Mouse (Mus musculus) MEL (cell line): ENCODE measurements at regions not wholly inside any gene's neighbourhood (a gene's known extent, or its start where the extent isn't known, plus 50 kb on each side); places are given as distances from the start of the nearest gene placed in this dataset.

Experiments used
- DNase-seq: peaks from one replicate; pipeline ENCODE4 v3.0.0; 2011; ENCODE audit warnings: low read depth, low spot score
- H3K27ac ChIP-seq: 2 replicates; pipeline ENCODE4 v1.5.1; 2012; ENCODE audit warnings: low read depth, mild to moderate bottlenecking, control low read depth, low read length, moderate library complexity; ENCODE audit not compliant: control insufficient read depth
- H3K27me3 ChIP-seq, 2 experiments: fragments of 150-350 bp in 1 of 2; sonication (generic) in 1 of 2; 2 replicates each; pipeline ENCODE4 v1.6.1; 2012; ENCODE audit warnings: low read length in 2 of 2, mild to moderate bottlenecking in 2 of 2, improper control_type of control experiment in 1 of 2, moderate library complexity in 1 of 2; ENCODE audit not compliant: insufficient read depth in 2 of 2, control insufficient read depth in 1 of 2
- H3K36me3 ChIP-seq, 2 experiments: 2 replicates each; pipeline ENCODE4 v1.6.1; 2012 to 2014; ENCODE audit warnings: low read length in 2 of 2, improper control_type of control experiment in 1 of 2, inconsistent platforms in 1 of 2, mild to moderate bottlenecking in 1 of 2; ENCODE audit not compliant: insufficient read depth in 2 of 2, control insufficient read depth in 1 of 2
- H3K4me1 ChIP-seq, 2 experiments: fragments of 150-350 bp in 1 of 2; sonication (generic) in 1 of 2; 2 replicates each; pipeline ENCODE4 v1.6.1; 2012; ENCODE audit warnings: low read length in 2 of 2, improper control_type of control experiment in 1 of 2, mild to moderate bottlenecking in 1 of 2; ENCODE audit not compliant: insufficient read depth in 2 of 2, control insufficient read depth in 1 of 2
- H3K4me3 ChIP-seq, 2 experiments: fragments of 150-350 bp in 1 of 2; sonication (generic) in 1 of 2; 2 replicates each; pipeline ENCODE4 v1.5.1; 2012; ENCODE audit warnings: low read depth in 2 of 2, low read length in 2 of 2, mild to moderate bottlenecking in 2 of 2, moderate library complexity in 2 of 2, control low read depth in 1 of 2, improper control_type of control experiment in 1 of 2; ENCODE audit not compliant: control insufficient read depth in 1 of 2, insufficient read depth in 1 of 2
- H3K79me2 ChIP-seq: 2 replicates; pipeline ENCODE4 v1.6.1; 2012; ENCODE audit warnings: mild to moderate bottlenecking, low read length, moderate library complexity; ENCODE audit not compliant: control insufficient read depth, poor library complexity, insufficient read depth
- H3K9ac ChIP-seq: 2 replicates; pipeline ENCODE4 v1.6.1; 2012; ENCODE audit warnings: low read depth, mild to moderate bottlenecking, control low read depth, low read length, moderate library complexity; ENCODE audit not compliant: control insufficient read depth, poor library complexity, severe bottlenecking
- H3K9me3 ChIP-seq: fragments of 150-350 bp; sonication (generic); replicated peaks from 2 replicates; pipeline ENCODE4 v1.6.1; 2012; ENCODE audit warnings: mild to moderate bottlenecking, low read length, improper control_type of control experiment, moderate library complexity; ENCODE audit not compliant: insufficient read depth
- CHD1 ChIP-seq: IDR thresholded peaks from 2 replicates; pipeline ENCODE4 v1.6.1; 2012; ENCODE audit warnings: low read depth, mild to moderate bottlenecking, inconsistent platforms, low read length, improper control_type of control experiment
- CHD2 ChIP-seq: IDR thresholded peaks from 2 replicates; pipeline ENCODE4 v1.6.1; 2011; ENCODE audit warnings: low read length, improper control_type of control experiment
- ELF1 ChIP-seq: IDR thresholded peaks from 2 replicates; pipeline ENCODE4 v1.6.1; 2014; ENCODE audit warnings: low read depth, mild to moderate bottlenecking, inconsistent platforms, low read length, improper control_type of control experiment, moderate library complexity
- ETS1 ChIP-seq: IDR thresholded peaks from 2 replicates; pipeline ENCODE4 v1.6.1; 2012; ENCODE audit warnings: low read depth, mild to moderate bottlenecking, inconsistent platforms, low read length, improper control_type of control experiment, moderate library complexity
- GABPA ChIP-seq: IDR thresholded peaks from 2 replicates; pipeline ENCODE4 v1.6.1; 2012; ENCODE audit warnings: low read depth, mild to moderate bottlenecking, inconsistent platforms, low read length, improper control_type of control experiment, moderate library complexity
- JUND ChIP-seq: IDR thresholded peaks from 2 replicates; pipeline ENCODE4 v1.6.1; 2011; ENCODE audit warnings: low read depth, mild to moderate bottlenecking, improper control_type of control experiment, low read length
- KAT2A ChIP-seq: conservative IDR thresholded peaks from 2 replicates; pipeline ENCODE4 v1.6.1; 2012; ENCODE audit warnings: low read depth, low read length, improper control_type of control experiment, inconsistent platforms
- MAFK ChIP-seq: IDR thresholded peaks from 2 replicates; pipeline ENCODE4 v1.6.1; 2011; ENCODE audit warnings: low read depth, mild to moderate bottlenecking, low read length, improper control_type of control experiment, borderline replicate concordance
- MAX ChIP-seq: IDR thresholded peaks from 2 replicates; pipeline ENCODE4 v1.6.1; 2011; ENCODE audit warnings: low read length, improper control_type of control experiment
- MEF2A ChIP-seq: IDR thresholded peaks from 2 replicates; pipeline ENCODE4 v1.6.1; 2014; ENCODE audit warnings: low read depth, mild to moderate bottlenecking, inconsistent platforms, low read length, improper control_type of control experiment; ENCODE audit not compliant: poor library complexity, insufficient replicate concordance, severe bottlenecking; ENCODE audit errors: extremely low read depth
- MXI1 ChIP-seq: IDR thresholded peaks from 2 replicates; pipeline ENCODE4 v1.6.1; 2011; ENCODE audit warnings: mild to moderate bottlenecking, low read depth, low read length, improper control_type of control experiment
- MYB ChIP-seq: IDR thresholded peaks from 2 replicates; pipeline ENCODE4 v1.6.1; 2011; ENCODE audit warnings: mild to moderate bottlenecking, low read depth, low read length, improper control_type of control experiment
- MYC ChIP-seq: IDR thresholded peaks from 2 replicates; pipeline ENCODE4 v1.6.1; 2011; ENCODE audit warnings: low read depth, mild to moderate bottlenecking, low read length, improper control_type of control experiment, moderate library complexity
- NELFE ChIP-seq: IDR thresholded peaks from 2 replicates; pipeline ENCODE4 v1.6.1; 2011; ENCODE audit warnings: low read depth, low read length, improper control_type of control experiment
- POLR2A ChIP-seq, 2 experiments: IDR thresholded peaks; 2 replicates each; pipeline ENCODE4 v1.6.1; 2011 to 2012; ENCODE audit warnings: low read length in 2 of 2, mild to moderate bottlenecking in 2 of 2, control low read depth in 1 of 2, improper control_type of control experiment in 1 of 2, low read depth in 1 of 2, moderate library complexity in 1 of 2; ENCODE audit not compliant: control insufficient read depth in 1 of 2, insufficient read depth in 1 of 2, poor library complexity in 1 of 2
- POLR2AphosphoS2 ChIP-seq: IDR thresholded peaks from 2 replicates; pipeline ENCODE4 v1.6.1; 2011; ENCODE audit warnings: low read length, improper control_type of control experiment
- POLR2AphosphoS5 ChIP-seq: IDR thresholded peaks from 2 replicates; pipeline ENCODE4 v1.6.1; 2012; ENCODE audit warnings: low read depth, borderline replicate concordance, mild to moderate bottlenecking, inconsistent platforms, low read length, moderate library complexity, mixed read lengths
- SMC3 ChIP-seq: IDR thresholded peaks from 2 replicates; pipeline ENCODE4 v1.6.1; 2011; ENCODE audit warnings: low read depth, low read length, improper control_type of control experiment
- TAL1 ChIP-seq: IDR thresholded peaks from 2 replicates; pipeline ENCODE4 v1.6.1; 2012; ENCODE audit warnings: mild to moderate bottlenecking, inconsistent platforms, low read length, moderate library complexity, mixed read lengths
- TBP ChIP-seq: IDR thresholded peaks from 2 replicates; pipeline ENCODE4 v1.8.0; 2011; ENCODE audit warnings: low read depth, low read length, improper control_type of control experiment
- USF1 ChIP-seq: IDR thresholded peaks from 2 replicates; pipeline ENCODE4 v1.6.1; 2014; ENCODE audit warnings: low read depth, mild to moderate bottlenecking, inconsistent platforms, low read length, improper control_type of control experiment, moderate library complexity
- USF2 ChIP-seq, 2 experiments: IDR thresholded peaks; 2 replicates each; pipeline ENCODE4 v1.6.1; 2011 to 2012; ENCODE audit warnings: improper control_type of control experiment in 2 of 2, low read length in 2 of 2, borderline replicate concordance in 1 of 2, inconsistent platforms in 1 of 2, low read depth in 1 of 2, mild to moderate bottlenecking in 1 of 2; ENCODE audit not compliant: insufficient read depth in 1 of 2
- ZC3H11A ChIP-seq: IDR thresholded peaks from 2 replicates; pipeline ENCODE4 v1.6.1; 2012; ENCODE audit warnings: low read depth, mild to moderate bottlenecking, inconsistent platforms, low read length, improper control_type of control experiment
- ZKSCAN1 ChIP-seq: IDR thresholded peaks from 2 replicates; pipeline ENCODE4 v1.6.1; 2012; ENCODE audit warnings: low read depth, mild to moderate bottlenecking, inconsistent platforms, low read length, improper control_type of control experiment, moderate library complexity
- ZMIZ1 ChIP-seq: IDR thresholded peaks from 2 replicates; pipeline ENCODE4 v1.6.1; 2012; ENCODE audit warnings: low read depth, mild to moderate bottlenecking, inconsistent platforms, low read length, improper control_type of control experiment, moderate library complexity

DNA sequence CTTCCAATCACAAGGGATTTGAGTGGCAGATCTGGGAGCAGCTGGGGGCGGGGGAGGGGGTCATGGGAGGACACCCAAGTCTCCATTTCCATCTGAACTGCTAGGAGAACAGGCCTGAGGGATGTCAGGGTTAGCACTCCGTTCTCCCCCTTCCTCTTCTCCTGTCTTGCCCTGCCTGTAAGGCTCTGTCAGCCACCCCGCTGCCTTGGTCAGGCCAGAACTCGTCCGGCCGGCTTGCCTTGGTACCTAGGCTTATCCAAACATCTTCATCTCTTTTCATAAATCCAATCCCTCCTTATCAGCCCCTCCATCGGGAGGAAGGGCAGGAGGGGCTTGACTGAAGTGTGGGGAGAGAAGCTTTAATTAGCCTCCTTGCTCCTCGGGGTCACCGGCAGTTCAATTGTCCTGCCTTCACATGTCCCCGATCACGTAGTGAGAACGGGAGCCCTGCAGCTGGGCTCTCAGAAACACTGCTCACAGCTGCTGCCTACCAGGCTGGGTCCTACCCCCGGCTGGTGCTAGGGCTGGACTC, 208.0 kb downstream of the Sox9 start:
- Histone ChIP-seq H3K36me3 (no peaks in the 10 kb centered on the region), H3K4me1 (no peaks in the 10 kb centered on the region)

DNA sequence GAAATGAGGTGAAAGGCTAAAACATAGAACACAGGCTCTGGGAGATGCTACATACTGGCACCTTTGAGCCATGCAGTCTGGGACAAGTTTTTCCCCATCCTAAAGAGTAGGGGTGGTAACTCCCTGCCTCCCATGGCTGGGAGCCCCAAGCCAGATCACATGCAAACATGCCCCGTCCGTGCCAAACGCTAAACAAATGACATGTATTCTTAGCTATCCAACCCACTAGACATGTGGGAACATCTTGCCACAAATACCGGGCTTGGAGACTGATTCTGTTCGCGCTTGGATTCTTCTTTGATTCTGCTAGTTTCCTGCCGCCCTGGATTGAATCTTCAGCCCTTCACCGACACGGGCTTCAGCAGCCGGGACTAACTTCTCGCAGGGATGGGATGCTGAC, 208.7 kb downstream of the Sox9 start:
- no peaks in the 10 kb centered on the region for H3K36me3 ChIP-seq
- H3K9me3 ChIP-seq, result no peaks in the 10 kb centered on the region
- H3K9ac ChIP-seq, result no peak overlapping the region
- no peak for DNase-seq
- no peaks in the 10 kb centered on the region for H3K79me2 ChIP-seq
- no peaks in the 10 kb centered on the region for H3K4me1 ChIP-seq
- no peak for TF ChIP-seq POLR2AphosphoS5
- TF ChIP-seq MXI1, result no peak
- TF ChIP-seq USF2 (IDR thresholded peaks at IDR 0.05; ENCODE audit: borderline replicate concordance in 1 of 2, insufficient read depth in 1 of 2, low read depth in 1 of 2, low read length in 2 of 2), result no peak
- no peak for TF ChIP-seq KAT2A
- no peak for TF ChIP-seq CHD1
- no peak for TF ChIP-seq USF1
- TF ChIP-seq CHD2, result no peak
- no peak for TF ChIP-seq POLR2A (IDR thresholded peaks at IDR 0.05; ENCODE audit: control insufficient read depth in 1 of 2, insufficient read depth in 1 of 2, low read depth in 1 of 2, low read length in 2 of 2, poor library complexity in 1 of 2)
- no peak for TF ChIP-seq MYC
- no peak for TF ChIP-seq ZKSCAN1
- TF ChIP-seq GABPA, result no peak
- no peak for TF ChIP-seq ZC3H11A
- TF ChIP-seq ETS1, result no peak
- H3K4me3 ChIP-seq, result no peak overlapping the region
- H3K27ac ChIP-seq, result no peak overlapping the region
- H3K27me3 ChIP-seq, result no peaks in the 10 kb centered on the region

More for the DNA sequence above, 208.0 kb downstream of the Sox9 start:
- TF ChIP-seq POLR2AphosphoS2 (no peak), SMC3 (no peak), KAT2A (no peak), GABPA (no peak), POLR2A (IDR thresholded peaks at IDR 0.05; ENCODE audit: control insufficient read depth in 1 of 2, insufficient read depth in 1 of 2, low read depth in 1 of 2, low read length in 2 of 2, poor library complexity in 1 of 2) (no peak), MYC (no peak), MYB (no peak), ETS1 (no peak), MEF2A (no peak), NELFE (no peak), JUND (no peak), ELF1 (no peak), MAX (no peak), MAFK (no peak), ZMIZ1 (no peak), TAL1 (no peak), TBP (no peak), POLR2AphosphoS5 (no peak)
- no peak overlapping the region for H3K27ac ChIP-seq
- no peak overlapping the region for H3K9ac ChIP-seq
- DNase-seq, result no peak
- no peak overlapping the region for H3K4me3 ChIP-seq
- H3K9me3 ChIP-seq, result no peaks in the 10 kb centered on the region
- no peaks in the 10 kb centered on the region for H3K79me2 ChIP-seq
- no peaks in the 10 kb centered on the region for H3K27me3 ChIP-seq
